Mouse (Mus musculus) ZHBTc4 (cell line): Measurements from ENCODE around the gene Zcchc12.

ENCODE experiments used
- DNase-seq: peaks from one replicate; pipeline ENCODE4 v3.0.0-alpha.2; 2011; ENCODE audit warnings: low read depth, low spot score

Gene Zcchc12

GRCm38 (mm10) chrX:36195736-36196525, at the start of gene Zcchc12:
Zcchc12 (plus strand) TSS chrX:36195904.
- DNase-seq, result peak; percentile 46

- no peak for DNase-seq
These were observed 49.0 kb upstream of the Zcchc12 start for GRCm38 (mm10) chrX:36146746-36147145.

GRCm38 (mm10) chrX:36150100-36150499, 45.6 kb upstream of the Zcchc12 start:
- no peak for DNase-seq

GRCm38 (mm10) chrX:36156677-36157076, 39.0 kb upstream of the Zcchc12 start:
- DNase-seq, result no peak

GRCm38 (mm10) chrX:36161567-36161966, 34.1 kb upstream of the Zcchc12 start:
- no peak for DNase-seq

GRCm38 (mm10) chrX:36183625-36184024, 12.1 kb upstream of the Zcchc12 start:
- peak; percentile 48 for DNase-seq

- no peak for DNase-seq
These were observed 9.7 kb upstream of the Zcchc12 start for GRCm38 (mm10) chrX:36186036-36186435.

- no peak for DNase-seq
These were observed 9.3 kb upstream of the Zcchc12 start for GRCm38 (mm10) chrX:36186443-36186842.

- no peak for DNase-seq
These were observed 1.8 kb upstream of the Zcchc12 start for GRCm38 (mm10) chrX:36193951-36194350.

GRCm38 (mm10) chrX:36209554-36209953, 13.8 kb downstream of the Zcchc12 start:
- peak; percentile 22 for DNase-seq

- peak; percentile 37 for DNase-seq
These were observed 15.5 kb downstream of the Zcchc12 start for GRCm38 (mm10) chrX:36211216-36211615.

GRCm38 (mm10) chrX:36221366-36221765, 25.7 kb downstream of the Zcchc12 start:
- peak; percentile 63 for DNase-seq

- DNase-seq, result peak; percentile 66
These were observed 30.1 kb downstream of the Zcchc12 start for GRCm38 (mm10) chrX:36225777-36226176.

GRCm38 (mm10) chrX:36226577-36226976, 30.9 kb downstream of the Zcchc12 start:
- DNase-seq, result peak; percentile 33

GRCm38 (mm10) chrX:36228861-36229260, 33.2 kb downstream of the Zcchc12 start:
- no peak for DNase-seq

GRCm38 (mm10) chrX:36229273-36229672, 33.6 kb downstream of the Zcchc12 start:
- no peak for DNase-seq

- no peak for DNase-seq
These were observed 39.9 kb downstream of the Zcchc12 start for GRCm38 (mm10) chrX:36235652-36236051.
